Mouse (Mus musculus): ENCODE measurements around the gene Vps4a.

Gene Vps4a

DNA sequence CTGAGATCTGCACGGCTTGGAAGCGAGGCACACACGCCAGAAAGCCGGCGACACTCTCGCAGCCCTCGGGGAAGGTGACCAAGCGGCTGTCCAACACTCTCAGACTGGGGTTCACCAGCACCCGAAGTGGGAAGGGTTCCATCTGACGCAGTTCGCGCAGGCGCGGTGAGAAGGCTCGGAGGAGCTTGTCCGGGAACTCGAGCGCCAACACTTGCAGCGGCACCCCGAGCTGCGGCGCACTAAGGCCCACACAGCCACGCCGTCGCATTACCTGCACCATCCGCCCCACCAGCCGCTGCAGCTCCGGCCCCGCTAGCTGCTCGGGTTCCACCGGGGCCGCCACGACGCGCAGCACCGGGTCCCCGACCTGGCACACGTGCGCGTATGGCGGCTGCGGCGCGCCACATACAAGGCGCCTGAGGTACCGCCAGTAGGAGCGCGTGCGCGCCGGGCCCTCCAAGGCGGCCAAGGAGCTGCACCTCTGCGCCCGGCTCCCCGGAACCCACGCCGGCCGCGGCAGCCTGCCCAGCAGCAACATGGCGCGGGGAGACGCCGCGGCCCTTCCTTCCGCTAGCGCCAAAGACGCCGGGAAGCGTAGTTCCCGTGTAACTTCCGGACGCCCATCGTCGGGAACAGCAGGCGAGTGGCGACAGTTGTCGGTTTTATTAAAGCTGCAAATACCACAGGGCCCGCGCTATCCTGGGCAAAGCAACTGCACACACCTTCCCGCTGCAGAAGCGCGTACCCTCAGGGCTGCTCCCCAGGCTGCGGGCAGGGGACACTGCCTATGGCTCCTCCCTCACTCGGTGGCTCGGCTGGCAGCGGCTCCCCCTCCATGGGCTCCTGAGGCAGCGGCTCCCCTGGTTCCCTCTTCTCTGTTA, 17.3 kb downstream of the Vps4a start, which contains the start of gene Pdf:
Pdf (minus strand) TSS at position 554 of the 881 bp plus-strand sequence.
- DNase-seq (ENCODE audit: low spot score in 2 of 2): peak; percentile 79 to 80

GRCm38 (mm10) chr8:107049480-107049879, 18.5 kb downstream of the Vps4a start:
- no peak for DNase-seq (ENCODE audit: low spot score in 2 of 2)

DNA sequence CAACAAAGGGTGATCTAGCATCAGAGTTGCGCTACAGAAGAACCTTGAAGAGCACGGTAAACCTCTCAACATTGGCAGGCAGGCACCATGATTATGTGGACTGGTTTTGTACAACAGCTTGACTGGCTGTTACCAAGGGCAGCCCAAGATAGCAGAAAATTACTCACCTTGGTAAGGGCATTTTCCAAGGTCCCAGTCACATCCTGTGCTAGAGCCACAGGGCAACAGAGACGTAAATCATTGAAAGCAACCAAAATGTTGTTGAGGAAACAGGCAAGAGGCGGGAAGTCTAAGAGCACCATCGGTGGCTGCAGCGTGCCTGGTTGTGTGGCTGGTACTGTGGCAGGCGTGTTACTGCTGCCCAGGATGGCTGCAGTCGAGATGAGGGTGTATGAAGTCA, 21.0 kb downstream of the Vps4a start:
- DNase-seq (ENCODE audit: low spot score in 2 of 2): no peak

GRCm38 (mm10) chr8:107056076-107056972, 25.3 kb downstream of the Vps4a start, which contains the start of the genes Cog8 and Nip7:
Gene Cog8 (minus strand): TSS chr8:107056689.
Gene Nip7 (plus strand): TSS chr8:107056877.
- DNase-seq (ENCODE audit: low spot score in 2 of 2): peak; percentile 93

DNA sequence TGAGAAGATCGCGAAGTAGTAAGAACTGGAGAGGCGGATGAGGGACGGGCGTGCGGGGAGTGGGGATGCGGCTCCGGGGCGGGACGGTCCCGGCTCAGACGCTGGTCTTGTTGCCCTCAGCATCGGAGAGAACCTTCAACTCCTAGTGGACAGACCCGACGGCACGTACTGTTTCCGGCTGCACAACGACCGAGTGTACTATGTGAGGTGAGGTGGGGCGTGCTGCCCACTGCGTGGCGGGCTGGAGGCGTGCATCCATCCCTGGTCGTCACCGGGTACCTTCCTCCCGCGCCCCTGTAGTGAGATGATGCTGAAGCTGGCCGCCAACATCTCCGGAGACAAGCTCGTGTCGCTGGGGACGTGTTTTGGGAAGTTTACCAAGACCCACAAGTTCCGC, 25.9 kb downstream of the Vps4a start:
- no peak for DNase-seq (ENCODE audit: low spot score in 2 of 2)

DNA sequence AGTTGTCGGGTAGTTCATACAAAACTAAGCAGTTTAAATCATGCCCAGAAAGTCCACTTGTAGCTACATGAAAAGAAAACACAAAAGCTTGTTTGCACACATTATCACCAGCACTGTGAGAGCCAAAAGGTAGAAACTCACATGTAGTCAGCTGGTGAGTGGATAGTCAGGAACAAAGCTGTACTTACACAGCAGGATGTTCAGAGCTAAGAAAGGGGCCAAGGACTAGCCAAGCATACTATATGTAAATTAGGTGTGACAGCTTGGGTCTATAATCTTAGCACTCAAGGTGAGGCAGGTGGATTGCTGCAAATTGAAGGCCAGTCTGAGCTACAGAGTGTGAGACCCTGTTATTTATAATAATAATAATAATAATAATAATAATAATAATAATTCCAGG, 31.6 kb downstream of the Vps4a start:
- DNase-seq (ENCODE audit: low spot score in 2 of 2): no peak

GRCm38 (mm10) chr8:107065511-107066496, 34.8 kb downstream of the Vps4a start, which contains the start of gene Tmed6:
Gene Tmed6 (minus strand): TSS chr8:107065644.
- no peak for DNase-seq (ENCODE audit: low spot score in 2 of 2)

DNA sequence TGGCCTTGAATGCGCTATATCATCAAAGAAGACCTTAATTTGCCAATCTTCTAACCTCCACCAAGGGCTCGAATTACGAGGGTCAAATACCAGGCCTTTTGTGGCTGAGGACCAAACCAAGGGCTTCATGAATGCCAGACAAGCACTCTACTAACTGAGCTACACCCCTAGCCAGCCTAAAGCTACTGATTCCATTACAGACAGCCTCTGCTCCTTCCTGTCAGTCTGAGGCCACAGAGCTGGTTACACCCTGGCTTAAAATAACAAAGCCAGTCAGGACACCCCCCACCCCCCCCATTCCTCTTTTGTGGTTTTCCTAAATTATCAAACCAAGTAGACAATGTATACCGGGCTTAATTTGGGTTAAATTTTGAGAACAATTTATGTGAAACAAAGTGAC, 42.7 kb downstream of the Vps4a start:
- DNase-seq (ENCODE audit: low spot score in 2 of 2): no peak

GRCm38 (mm10) chr8:107074128-107074527, 43.1 kb downstream of the Vps4a start:
- DNase-seq (ENCODE audit: low spot score in 2 of 2): no peak

DNA sequence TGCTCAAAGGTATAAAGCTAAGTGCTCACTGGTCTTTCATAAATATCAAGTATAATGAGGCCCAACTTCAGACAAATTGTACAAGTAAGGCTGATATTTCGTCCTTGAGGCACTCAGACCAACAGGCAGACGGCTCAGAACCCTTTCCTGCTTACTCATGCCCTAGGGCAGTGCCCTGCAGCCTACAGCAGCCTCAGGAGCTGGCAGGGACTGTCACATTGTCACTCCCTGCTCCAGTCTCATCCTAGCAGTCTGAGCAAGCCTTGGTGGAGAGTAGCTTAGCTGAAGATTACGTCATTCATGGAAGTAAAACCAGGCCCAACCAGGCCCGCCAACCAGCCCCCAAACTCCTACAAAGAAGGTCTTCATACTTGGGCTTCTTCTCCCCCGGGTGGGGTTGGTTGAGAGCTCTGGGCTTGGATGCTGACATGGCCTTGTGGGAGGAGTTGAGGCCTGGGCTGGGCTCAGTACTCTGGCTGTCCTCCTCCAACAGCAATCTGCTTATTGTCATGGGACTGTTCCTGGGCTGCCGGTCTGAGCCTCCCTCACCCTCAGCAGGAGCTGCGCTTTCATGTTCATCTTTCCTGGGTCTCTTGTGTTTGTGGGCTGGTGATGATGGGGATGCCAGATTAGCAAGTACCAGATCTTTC, 45.3 kb downstream of the Vps4a start:
- no peak for DNase-seq (ENCODE audit: low spot score in 2 of 2)

DNA sequence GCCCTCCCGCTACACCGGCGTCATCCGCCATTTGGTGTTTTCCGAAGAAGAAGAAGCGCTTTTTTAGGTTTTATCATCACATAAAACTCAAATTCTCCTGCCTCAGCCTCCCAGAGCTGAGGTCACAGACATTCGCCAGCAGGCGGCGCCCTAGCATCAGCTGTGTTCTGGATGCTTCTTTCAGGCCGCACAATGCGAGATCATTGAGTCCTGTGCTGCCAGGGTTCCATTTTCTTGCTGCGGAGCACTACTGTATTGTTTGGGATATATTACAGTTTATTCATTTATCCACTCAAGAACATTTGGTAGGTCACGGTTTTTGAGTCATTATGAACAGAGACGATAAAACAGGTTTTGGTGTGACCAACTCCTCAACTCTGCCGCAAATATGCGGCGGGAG, 54.3 kb downstream of the Vps4a start:
- no peak for DNase-seq (ENCODE audit: low spot score in 2 of 2)

- no peak for DNase-seq (ENCODE audit: low spot score in 2 of 2)
Measured at GRCm38 (mm10) chr8:107086018-107086417, 55.0 kb downstream of the Vps4a start.

DNA sequence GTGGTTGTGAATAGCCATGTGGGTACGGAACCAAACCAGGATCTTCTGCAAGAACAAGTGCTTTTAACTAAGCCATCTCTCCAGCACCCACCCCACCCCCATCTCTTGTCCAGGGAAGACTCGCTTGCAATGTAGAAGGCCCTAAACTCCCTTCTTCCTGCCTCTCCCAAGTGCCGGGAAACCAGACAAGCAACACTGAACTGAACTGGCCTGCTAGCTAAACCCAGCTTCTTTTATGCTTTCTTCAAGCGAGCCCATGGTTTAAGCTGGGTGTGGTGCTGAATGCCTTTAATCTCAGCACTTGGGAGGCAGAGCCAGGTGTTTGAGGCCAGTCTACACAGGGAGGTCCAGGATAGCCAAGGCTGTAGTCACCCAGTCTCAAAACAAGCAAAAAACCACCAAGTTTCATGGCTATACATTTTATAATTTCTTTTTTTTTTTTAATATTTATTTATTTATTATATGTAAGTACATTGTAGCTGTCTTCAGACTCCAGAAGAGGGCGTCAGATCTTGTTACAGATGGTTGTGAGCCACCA, 57.6 kb downstream of the Vps4a start:
- DNase-seq (ENCODE audit: low spot score in 2 of 2): no peak

- no peak for DNase-seq (ENCODE audit: low spot score in 2 of 2)
Measured at GRCm38 (mm10) chr8:107090531-107090930, 59.5 kb downstream of the Vps4a start.
